Mouse (Mus musculus) heart, postnatal 0 days (tissue): ENCODE measurements around the gene Lrrc74a.

Experiments
- CTCF ChIP-seq: IDR thresholded peaks from 2 replicates; pipeline ENCODE4 v1.5.1; 2016; ENCODE audit warnings: antibody characterized with exemption, control low read depth, low read depth
- EP300 ChIP-seq: IDR thresholded peaks from 2 replicates; pipeline ENCODE4 v1.6.1; 2016; ENCODE audit warnings: antibody characterized with exemption, low read depth

GRCm38 (mm10) chr12:86772551-86772950 is 38.4 kb downstream of the Lrrc74a start:
- TF ChIP-seq CTCF, result no peak
- TF ChIP-seq EP300, result no peak
